Mouse (Mus musculus) ES-E14 (cell line): ENCODE results near the gene Olfr319. TPM values are rescaled to one million over a fixed set of nuclear protein-coding genes. Genes with fewer than 3 reads are reported as not detected.
"Not testable (repeated sequence)": the region's sequence is repeated elsewhere in the genome, so short reads cannot be mapped to it uniquely, and the experiment has no call there.

Experiments used
- DNase-seq: peaks from one replicate; pipeline ENCODE4 v3.0.0-alpha.2; 2013; ENCODE audit warnings: low read depth, low spot score
- H3K27ac ChIP-seq: 2 replicates; pipeline ENCODE4 v1.5.1; 2012; ENCODE audit warnings: low read depth, mild to moderate bottlenecking, low read length, moderate library complexity, mixed read lengths; ENCODE audit not compliant: poor library complexity, insufficient read depth, severe bottlenecking
- H3K36me3 ChIP-seq: 2 replicates; pipeline ENCODE4 v1.6.1; 2012; ENCODE audit warnings: mild to moderate bottlenecking, low read length, moderate library complexity, mixed read lengths; ENCODE audit not compliant: control insufficient read depth, poor library complexity, insufficient read depth, severe bottlenecking
- H3K4me1 ChIP-seq, 2 experiments: fragments of 150-350 bp in 1 of 2; sonication (generic) in 1 of 2; 2 replicates each; pipeline ENCODE4 v1.6.1; 2012; ENCODE audit warnings: low read length in 2 of 2, mild to moderate bottlenecking in 1 of 2, mixed read lengths in 1 of 2; ENCODE audit not compliant: control insufficient read depth in 2 of 2, insufficient read depth in 2 of 2, poor library complexity in 1 of 2
- H3K4me3 ChIP-seq, 2 experiments: fragments of 150-350 bp in 1 of 2; sonication (generic) in 1 of 2; 2 replicates each; pipeline ENCODE4 v1.5.1; 2012; ENCODE audit warnings: low read length in 2 of 2, low read depth in 1 of 2, mild to moderate bottlenecking in 1 of 2, mixed read lengths in 1 of 2; ENCODE audit not compliant: insufficient read depth in 1 of 2, poor library complexity in 1 of 2, severe bottlenecking in 1 of 2
- H3K9ac ChIP-seq: 2 replicates; pipeline ENCODE4 v1.6.1; 2012; ENCODE audit warnings: low read depth, mild to moderate bottlenecking, low read length, mixed read lengths; ENCODE audit not compliant: poor library complexity, insufficient read depth, severe bottlenecking
- H3K9me3 ChIP-seq: fragments of 150-350 bp; sonication (generic); 2 replicates; pipeline ENCODE4 v1.6.1; 2012; ENCODE audit warnings: low read depth, mild to moderate bottlenecking, low read length; ENCODE audit not compliant: control insufficient read depth, insufficient read depth
- CHD2 ChIP-seq: IDR thresholded peaks from 2 replicates; pipeline ENCODE4 v1.6.1; 2014; ENCODE audit warnings: mild to moderate bottlenecking, low read depth, low read length, inconsistent platforms
- HCFC1 ChIP-seq: IDR thresholded peaks from 2 replicates; pipeline ENCODE4 v1.6.1; 2012; ENCODE audit warnings: low read length, inconsistent platforms, borderline replicate concordance; ENCODE audit not compliant: insufficient read depth
- MAFK ChIP-seq: IDR thresholded peaks from 2 replicates; pipeline ENCODE4 v1.6.1; 2014; ENCODE audit warnings: mild to moderate bottlenecking, low read depth, low read length, inconsistent platforms; ENCODE audit not compliant: insufficient read depth
- ZC3H11A ChIP-seq: IDR thresholded peaks from 2 replicates; pipeline ENCODE4 v1.6.1; 2012; ENCODE audit warnings: low read depth, mild to moderate bottlenecking, inconsistent platforms, low read length, borderline replicate concordance
- ZNF384 ChIP-seq: IDR thresholded peaks from 2 replicates; pipeline ENCODE4 v1.6.1; 2012; ENCODE audit warnings: low read depth, low read length, inconsistent platforms
- in situ Hi-C, 2 experiments: fragments of 600-800 bp; cut with MboI; formaldehyde crosslinking; loops; one replicate each; pipeline ENCODE4 v1.15.1; 2025; ENCODE audit warnings: low sequenced_read_pairs in 2 of 2, inconsistent platforms in 1 of 2; ENCODE audit not compliant: unreplicated experiment in 2 of 2
- total RNA-seq: library from RNA; depleted of rRNA; stranded (reverse); fragments of 300-350 nt; gene quantifications from 2 replicates; pipeline ENCODE4 v1.2.3, GENCODE M21; 2012

Gene Olfr319
- total RNA-seq, 1 experiment = not detected

DNA sequence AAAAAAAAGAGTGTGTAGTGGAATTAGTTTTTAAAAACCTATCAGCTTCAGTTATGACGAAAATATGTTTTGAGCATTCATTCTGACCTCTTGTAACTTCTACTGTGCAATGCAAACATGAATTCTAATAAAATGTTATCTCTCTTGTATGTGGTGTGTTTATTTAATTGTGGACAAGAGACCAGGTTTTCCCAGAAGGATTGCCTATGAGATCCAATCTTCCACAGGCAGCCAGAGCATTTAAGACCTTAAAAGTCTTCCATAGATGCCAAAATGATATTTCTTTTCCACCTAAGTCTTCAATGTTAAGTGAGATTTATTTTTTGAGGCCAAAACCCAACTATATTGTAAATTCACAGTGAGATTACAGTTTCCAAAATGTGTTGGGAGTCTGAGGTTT is 18.2 kb upstream of the Olfr319 start, which contains the start of gene Olfr320:
Gene Olfr320, plus strand, starts transcription at position 301 of the 400 bp plus-strand sequence.
- H3K4me3 ChIP-seq = no peak within 1 kb of the TSS
- no peak for DNase-seq
- no peaks in the 10 kb centered on the region for H3K36me3 ChIP-seq
- no peak within 1 kb of the TSS for H3K27ac ChIP-seq
- no peaks in the 10 kb centered on the region for H3K4me1 ChIP-seq
- in situ Hi-C loops = no loop called here
- TF ChIP-seq HCFC1 = no peak
- TF ChIP-seq MAFK = no peak
- no peak for TF ChIP-seq ZNF384
- no peak for TF ChIP-seq ZC3H11A
- no peak for TF ChIP-seq CHD2
- no peaks in the 10 kb centered on the region for H3K9me3 ChIP-seq
- H3K9ac ChIP-seq = no peak within 1 kb of the TSS

DNA sequence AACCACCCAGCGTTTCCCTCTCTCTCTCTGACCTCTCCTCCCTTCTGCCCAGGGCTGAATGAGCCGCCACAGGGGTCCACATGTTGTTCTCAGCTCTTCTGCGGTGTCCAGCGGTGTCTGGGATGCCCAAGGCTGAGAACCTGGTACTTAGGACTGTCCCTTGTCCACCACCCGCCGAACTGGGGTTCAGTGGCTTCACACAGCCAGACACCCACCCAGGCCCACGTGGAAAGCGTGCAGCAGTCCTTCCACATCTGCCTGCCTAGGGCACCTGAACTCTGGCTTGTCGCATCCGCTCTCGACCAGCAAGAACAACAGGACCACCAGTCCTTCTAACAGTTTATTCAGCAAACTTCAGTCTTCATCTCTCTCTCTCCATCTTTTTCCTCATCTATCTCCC is 10.1 kb downstream of the Olfr319 start:
- TF ChIP-seq MAFK = no peak
- TF ChIP-seq ZC3H11A = no peak
- TF ChIP-seq HCFC1 = no peak
- TF ChIP-seq CHD2 = no peak
- TF ChIP-seq ZNF384 = no peak
- no peak for DNase-seq
- in situ Hi-C loops = no loop called here
- no peak overlapping the region for H3K27ac ChIP-seq
- no peak overlapping the region for H3K4me3 ChIP-seq
- no peaks in the 10 kb centered on the region for H3K4me1 ChIP-seq
- no peaks in the 10 kb centered on the region for H3K9me3 ChIP-seq
- no peak overlapping the region for H3K9ac ChIP-seq
- no peaks in the 10 kb centered on the region for H3K36me3 ChIP-seq

DNA sequence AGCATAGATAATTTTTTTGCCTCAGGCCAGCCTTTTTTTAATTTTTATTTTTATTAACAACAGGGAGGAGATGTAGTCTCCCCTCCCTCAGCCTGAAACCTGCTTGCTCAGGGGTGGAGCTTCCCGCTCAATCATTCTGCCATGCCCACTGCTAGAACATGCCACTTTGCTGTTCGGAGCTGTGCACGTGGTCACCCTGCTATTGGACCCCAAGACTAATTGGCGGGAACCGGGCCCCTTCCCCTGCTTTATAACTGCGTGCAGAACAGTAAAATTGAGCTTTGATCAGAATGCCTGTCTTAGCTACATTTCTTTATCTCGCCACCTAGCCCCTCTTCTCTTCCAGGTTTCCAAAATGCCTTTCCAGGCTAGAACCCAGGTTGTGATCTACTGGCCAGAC is 18.8 kb downstream of the Olfr319 start:
- in situ Hi-C loops, H3K4me3 ChIP-seq, H3K27ac ChIP-seq: not testable (repeated sequence)

DNA sequence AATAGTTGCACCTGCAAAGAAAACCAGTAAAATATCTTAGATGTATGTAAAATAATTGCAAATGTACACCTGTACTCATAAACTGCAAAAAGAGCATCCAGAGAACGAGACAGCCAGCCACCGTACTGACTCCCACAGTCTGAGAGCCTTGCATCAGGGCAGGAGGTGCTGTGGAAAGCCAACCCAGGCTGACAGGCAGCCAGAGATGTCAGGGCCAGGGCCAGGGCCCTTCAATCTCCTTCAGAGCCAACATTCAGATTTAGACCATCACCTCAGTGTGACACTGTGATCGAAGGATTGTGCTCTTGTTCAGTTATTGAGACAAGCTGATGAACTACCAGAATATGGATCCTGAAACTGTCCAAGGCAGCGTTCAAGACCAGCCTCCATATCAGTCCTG is 20.7 kb downstream of the Olfr319 start:
- no peak for DNase-seq
- no peak overlapping the region for H3K9ac ChIP-seq
- no peak for TF ChIP-seq HCFC1
- TF ChIP-seq MAFK = no peak
- no peak for TF ChIP-seq ZC3H11A
- no peak for TF ChIP-seq CHD2
- no peak for TF ChIP-seq ZNF384
- no peaks in the 10 kb centered on the region for H3K9me3 ChIP-seq
- no peaks in the 10 kb centered on the region for H3K36me3 ChIP-seq
- H3K27ac ChIP-seq = no peak overlapping the region
- H3K4me1 ChIP-seq = no peaks in the 10 kb centered on the region
- in situ Hi-C loops = no loop called here
- no peak overlapping the region for H3K4me3 ChIP-seq

More for the DNA sequence above, 18.8 kb downstream of the Olfr319 start:
- H3K4me1 ChIP-seq, H3K9ac ChIP-seq, H3K9me3 ChIP-seq, DNase-seq, H3K36me3 ChIP-seq: not testable (repeated sequence)

DNA sequence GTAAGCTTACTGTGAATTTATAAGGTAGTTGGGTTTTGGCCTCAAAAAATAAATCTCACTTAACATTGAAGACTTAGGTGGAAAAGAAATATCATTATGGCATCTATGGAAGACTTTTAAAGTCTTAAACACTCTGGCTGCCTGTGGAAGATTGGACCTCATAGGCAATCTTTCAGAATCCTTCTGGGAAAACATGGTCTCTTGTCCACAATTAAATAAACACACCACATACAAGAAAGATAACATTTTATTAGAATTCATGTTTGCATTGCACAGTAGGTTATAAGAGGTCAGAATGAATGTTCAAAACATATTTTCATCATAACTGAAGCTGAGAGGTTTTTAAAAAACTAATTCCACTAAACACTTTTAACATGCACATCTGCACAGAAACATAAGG is 25.0 kb downstream of the Olfr319 start, which contains the start of gene Olfr318:
Gene Olfr318, minus strand, starts transcription at position 101 of the 400 bp plus-strand sequence.
- Histone ChIP-seq H3K27ac (no peak within 1 kb of the TSS), H3K4me1 (no peaks in the 10 kb centered on the region), H3K9me3 (no peaks in the 10 kb centered on the region), H3K36me3 (no peaks in the 10 kb centered on the region), H3K9ac (no peak within 1 kb of the TSS), H3K4me3 (no peak within 1 kb of the TSS)
- TF ChIP-seq ZC3H11A (no peak), HCFC1 (no peak), ZNF384 (no peak), CHD2 (no peak), MAFK (no peak)
- DNase-seq = no peak
- in situ Hi-C loops = no loop called here

DNA sequence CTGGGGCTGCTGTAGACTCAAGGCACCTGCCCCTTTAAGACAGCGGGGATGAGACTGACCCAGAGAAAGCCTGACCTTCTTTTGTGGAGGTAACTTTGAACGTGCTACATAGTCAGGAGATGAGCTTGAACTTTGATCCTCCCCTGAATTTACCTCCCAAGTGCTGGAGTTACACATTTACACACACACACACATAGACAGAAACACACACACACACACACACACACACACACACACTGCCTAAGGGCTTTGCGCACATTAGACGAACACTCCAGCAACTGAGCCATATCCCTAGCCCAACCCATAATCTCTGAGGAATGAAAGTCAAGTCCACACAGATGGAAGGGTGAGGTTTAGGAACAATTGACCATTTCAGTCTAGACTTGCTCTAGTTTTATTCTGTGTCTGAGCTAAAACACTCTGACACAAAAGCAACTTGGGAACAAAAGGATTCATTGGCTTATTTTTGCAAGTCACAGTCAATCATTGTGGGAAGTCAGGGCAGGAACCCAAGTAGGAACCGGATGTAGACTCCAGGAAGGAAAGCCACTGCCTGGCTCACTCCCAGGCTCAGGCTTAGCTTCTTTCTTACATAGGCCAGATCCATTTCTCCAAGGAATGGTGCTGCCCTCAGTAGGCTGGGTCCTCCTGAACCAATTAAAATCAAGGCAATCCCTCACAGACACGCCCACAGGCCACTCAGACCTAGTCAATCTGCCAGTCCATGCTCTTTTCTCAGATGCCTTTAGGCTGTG is 29.1 kb downstream of the Olfr319 start:
- H3K36me3 ChIP-seq, in situ Hi-C loops, H3K27ac ChIP-seq, DNase-seq, H3K9ac ChIP-seq, H3K4me1 ChIP-seq, H3K9me3 ChIP-seq, H3K4me3 ChIP-seq: not testable (repeated sequence)
